Mouse (Mus musculus) Patski (cell line): ENCODE measurements around the gene Pphln1. TPM values are rescaled to one million over a fixed set of nuclear protein-coding genes. Genes with fewer than 3 reads are reported as not detected.
"Not testable (repeated sequence)": the region's sequence is repeated elsewhere in the genome, so short reads cannot be mapped to it uniquely, and the experiment has no call there.

Experiments used
- ATAC-seq: fragments of 100-300 bp; one replicate; pipeline ENCODE4 v1.8.0; 2021
- CTCF ChIA-PET: fragments of 350-600 bp; sonication (Branson Sonifier 250); formaldehyde crosslinking; loops from one replicate; lab custom pipeline; 2022; ENCODE audit warnings: inconsistent platforms; lab: Charles Lee
- POLR2A ChIA-PET: fragments of 350-600 bp; sonication (Branson Sonifier 250); formaldehyde crosslinking; loops from one replicate; lab custom pipeline; 2022; ENCODE audit warnings: antibody characterized with exemption, inconsistent platforms; lab: Charles Lee
- DNase-seq: peaks from one replicate; pipeline ENCODE4 v3.0.0-alpha.2; 2011; ENCODE audit warnings: low read depth, low spot score
- H3K27me3 ChIP-seq: fragments of 371-371 bp; one replicate; pipeline ENCODE4 v1.5.1; 2021
- CTCF ChIP-seq: fragments of 100-300 bp; IDR thresholded peaks from one replicate; pipeline ENCODE4 v1.5.1; 2021
- in situ Hi-C: fragments of 300-500 bp; cut with MboI; formaldehyde crosslinking; loops from 3 replicates; pipeline ENCODE4 v1.11.1; 2018; ENCODE audit warnings: low pct_unique_long_range_greater_than_20kb, mixed read lengths
- polyA plus RNA-seq: library from polyadenylated mRNA; unstranded; gene quantifications from one replicate; pipeline ENCODE4 v1.2.3, GENCODE M21; 2021

Pphln1 gene
- polyA plus RNA-seq, result 36.9 TPM

DNA sequence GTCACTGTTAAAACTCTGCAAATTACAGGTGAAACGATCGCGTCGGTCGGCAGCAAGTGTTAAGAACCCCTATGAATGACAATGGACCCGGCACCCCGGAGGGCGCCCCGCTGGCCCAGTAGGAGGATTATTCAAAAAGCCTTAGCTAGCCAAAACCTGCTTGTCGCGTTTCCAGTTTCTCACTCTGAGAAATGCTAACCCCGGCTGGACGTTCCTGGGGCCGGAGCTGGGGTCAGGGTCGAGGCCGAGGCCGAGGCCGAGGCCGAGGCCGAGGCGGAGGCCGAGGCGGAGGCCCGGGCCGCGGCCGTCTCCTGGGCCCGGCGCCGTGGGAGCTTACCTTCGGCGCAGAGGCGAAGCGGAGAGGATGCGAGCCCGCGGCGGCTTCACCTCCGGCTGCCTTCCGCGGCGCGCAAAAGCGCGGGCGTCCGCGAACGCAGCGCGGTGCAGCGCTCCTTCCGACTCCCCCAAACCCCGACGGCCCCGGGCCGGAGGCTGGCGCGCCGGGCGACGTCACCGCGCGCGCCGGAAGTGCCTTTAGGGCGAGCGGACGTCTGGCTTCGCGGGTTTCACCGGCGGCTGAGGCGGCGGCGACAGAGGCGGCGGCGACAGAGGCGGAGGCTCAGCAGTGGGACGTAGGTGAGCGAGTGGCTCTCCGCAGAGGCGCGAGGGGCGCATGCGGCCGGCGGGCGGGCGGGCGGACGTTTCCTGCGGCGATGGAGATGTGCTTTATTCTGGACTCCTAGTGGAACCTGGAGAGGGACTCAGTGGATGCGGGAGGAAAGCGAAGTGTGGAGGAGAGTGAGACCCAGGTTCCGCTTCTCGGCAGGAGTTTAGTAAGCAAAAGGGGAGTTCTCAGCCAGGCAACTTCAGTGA lies at the start of gene Pphln1, which contains the start of gene Zcrb1:
Gene Pphln1 (plus strand): TSS at position 525 of the 873 bp plus-strand sequence.
Gene Zcrb1 (minus strand): TSS at position 509 of the 873 bp plus-strand sequence.
- no peaks in the 10 kb centered on the region for H3K27me3 ChIP-seq
- no peak for TF ChIP-seq CTCF
- CTCF ChIA-PET, result interaction anchor here (1.6 kb wide), 1 partner anchor 14 kb away, joined by 4 read pairs; no protein-coding TSS in a partner anchor
- ATAC-seq, result peak; percentile 88
- in situ Hi-C loops, result no loop called here
- POLR2A ChIA-PET, result no interaction called here
- no peak for DNase-seq

DNA sequence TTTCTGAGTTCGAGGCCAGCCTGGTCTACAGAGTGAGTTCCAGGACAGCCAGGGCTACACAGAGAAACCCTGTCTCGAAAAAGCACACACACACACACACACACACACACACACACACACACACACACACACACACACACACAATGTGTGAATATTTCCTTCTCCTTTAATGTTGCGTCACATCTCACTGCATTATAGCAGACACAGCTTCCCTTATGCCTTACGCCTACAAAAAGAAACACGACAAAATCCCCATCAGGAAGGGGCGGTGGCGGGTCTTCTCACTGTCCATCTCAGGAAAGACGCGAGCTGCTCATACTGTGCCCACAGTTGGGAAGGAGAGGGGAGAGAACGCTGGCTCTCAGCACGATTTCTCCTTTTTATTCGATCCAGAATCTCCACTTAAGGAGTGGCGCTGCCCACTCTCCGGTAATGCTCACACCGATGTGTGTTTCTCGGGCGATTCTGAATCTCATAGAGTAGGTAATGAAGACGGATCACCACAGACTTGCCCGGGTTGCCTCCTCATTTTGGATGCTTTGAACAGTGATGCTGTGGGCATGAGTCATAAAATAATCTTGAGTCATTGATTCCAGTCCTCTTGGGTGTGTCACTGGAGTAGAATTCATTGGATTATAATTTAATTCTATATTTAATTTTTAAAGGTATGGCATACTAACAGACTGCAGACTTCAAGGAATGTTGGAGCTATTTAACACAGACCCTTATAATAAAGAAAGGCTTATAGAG lies 39.6 kb upstream of the Pphln1 start:
- in situ Hi-C loops, result no loop called here
- CTCF ChIA-PET, result no interaction called here
- no peaks in the 10 kb centered on the region for H3K27me3 ChIP-seq
- no peak for TF ChIP-seq CTCF
- POLR2A ChIA-PET, result no interaction called here
- ATAC-seq (no peak), DNase-seq (no peak)

DNA sequence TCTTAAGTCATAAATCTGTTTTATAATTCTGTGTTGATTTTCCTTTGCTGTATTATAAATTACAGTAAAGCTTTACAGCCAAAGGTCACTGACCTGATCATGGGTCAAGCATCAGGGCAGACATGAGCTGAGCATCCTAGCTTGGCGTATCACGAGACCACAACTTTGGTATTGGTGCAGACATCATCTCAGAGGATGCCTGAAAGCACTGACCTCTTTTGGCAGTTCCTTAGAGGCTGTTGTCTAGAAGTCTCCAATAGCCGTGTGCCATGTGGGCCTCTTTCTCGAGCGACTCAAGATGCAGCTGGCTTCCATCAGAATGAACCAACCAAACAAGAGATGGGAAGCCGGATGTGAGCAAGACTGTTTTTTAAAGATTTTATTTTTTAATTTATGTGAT lies 32.6 kb upstream of the Pphln1 start:
- H3K27me3 ChIP-seq, result no peaks in the 10 kb centered on the region
- ATAC-seq, result no peak
- TF ChIP-seq CTCF, result no peak
- DNase-seq, result no peak
- POLR2A ChIA-PET, result no interaction called here
- in situ Hi-C loops, result no loop called here
- CTCF ChIA-PET, result no interaction called here

DNA sequence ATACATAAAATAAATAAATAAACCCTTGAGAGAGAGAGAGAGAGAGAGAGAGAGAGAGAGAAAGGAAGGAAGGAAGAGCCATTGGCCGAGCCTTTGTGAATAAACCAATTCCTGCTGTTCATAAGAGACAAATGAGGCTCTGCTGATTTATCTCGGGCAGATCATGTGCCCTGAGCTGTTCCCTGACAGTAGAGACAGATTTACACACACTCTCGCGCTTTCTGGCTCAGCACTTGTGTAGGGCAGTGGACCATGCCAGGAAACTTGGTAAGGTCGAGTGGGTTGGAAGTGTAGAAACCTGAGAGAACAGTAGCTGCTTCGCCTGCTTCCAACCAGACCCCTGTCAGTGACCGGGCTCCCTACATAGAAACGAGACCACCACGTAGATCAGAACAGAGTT lies 29.6 kb upstream of the Pphln1 start:
- ATAC-seq, result peak; percentile 60
- TF ChIP-seq CTCF, result no peak
- CTCF ChIA-PET, result interaction anchor here (1.3 kb wide), 1 partner anchor 23 kb away, joined by 3 read pairs; no protein-coding TSS in a partner anchor
- in situ Hi-C loops, result no loop called here
- POLR2A ChIA-PET, result no interaction called here
- H3K27me3 ChIP-seq, result no peaks in the 10 kb centered on the region
- DNase-seq, result no peak

DNA sequence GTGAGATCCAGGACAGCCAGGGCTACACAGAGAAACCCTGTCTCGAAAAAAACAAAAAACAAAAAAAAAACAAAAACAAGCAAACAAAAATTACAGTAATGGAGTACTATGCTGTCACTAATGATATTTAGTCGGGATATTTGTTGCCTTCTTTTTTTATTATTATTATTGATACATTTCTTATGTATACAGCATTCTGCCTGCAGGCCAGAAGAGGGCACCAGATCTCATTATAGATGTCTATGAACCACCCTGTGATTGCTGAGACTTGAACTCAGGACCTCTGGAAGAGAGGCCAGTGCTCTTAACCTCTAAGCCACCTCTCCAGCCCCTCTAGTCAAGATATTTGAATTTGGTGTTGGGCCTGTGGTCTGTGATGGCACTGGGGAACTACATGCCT lies 26.3 kb upstream of the Pphln1 start:
- no peak for ATAC-seq
- POLR2A ChIA-PET, result no interaction called here
- DNase-seq, result no peak
- CTCF ChIA-PET, result interaction anchor here (1.1 kb wide), 1 partner anchor 11 kb away, joined by 3 read pairs; no protein-coding TSS in a partner anchor
- H3K27me3 ChIP-seq, result no peaks in the 10 kb centered on the region
- in situ Hi-C loops, result no loop called here
- peak; percentile 44 for TF ChIP-seq CTCF

DNA sequence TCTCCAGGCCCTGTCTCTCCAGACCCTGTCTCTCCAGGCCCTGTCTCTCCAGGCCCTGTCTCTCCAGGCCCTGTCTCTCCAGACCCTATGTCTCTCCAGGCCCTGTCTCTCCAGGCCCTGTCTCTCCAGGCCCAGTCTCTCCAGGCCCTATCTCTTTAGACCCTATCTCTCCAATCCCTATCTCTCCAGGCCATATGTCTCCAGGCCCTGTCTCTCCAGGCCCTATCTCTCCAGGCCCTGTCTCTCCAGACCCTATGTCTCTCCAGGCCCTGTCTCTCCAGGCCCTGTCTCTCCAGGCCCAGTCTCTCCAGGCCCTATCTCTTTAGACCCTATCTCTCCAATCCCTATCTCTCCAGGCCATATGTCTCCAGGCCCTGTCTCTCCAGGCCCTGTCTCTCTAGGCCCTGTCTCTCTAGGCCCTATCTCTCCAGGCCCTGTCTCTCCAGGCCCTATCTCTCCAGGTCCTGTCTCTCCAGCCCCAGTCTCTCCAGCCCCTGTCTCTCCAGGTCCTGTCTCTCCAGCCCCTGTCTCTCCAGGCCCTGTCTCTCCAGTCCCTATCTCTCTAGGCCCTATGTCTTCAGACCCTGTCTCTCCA lies 25.5 kb upstream of the Pphln1 start:
- CTCF ChIA-PET, result interaction anchor here (1.1 kb wide), 1 partner anchor 11 kb away, joined by 3 read pairs; no protein-coding TSS in a partner anchor
- H3K27me3 ChIP-seq, DNase-seq, POLR2A ChIA-PET, ATAC-seq, in situ Hi-C loops: not testable (repeated sequence)

DNA sequence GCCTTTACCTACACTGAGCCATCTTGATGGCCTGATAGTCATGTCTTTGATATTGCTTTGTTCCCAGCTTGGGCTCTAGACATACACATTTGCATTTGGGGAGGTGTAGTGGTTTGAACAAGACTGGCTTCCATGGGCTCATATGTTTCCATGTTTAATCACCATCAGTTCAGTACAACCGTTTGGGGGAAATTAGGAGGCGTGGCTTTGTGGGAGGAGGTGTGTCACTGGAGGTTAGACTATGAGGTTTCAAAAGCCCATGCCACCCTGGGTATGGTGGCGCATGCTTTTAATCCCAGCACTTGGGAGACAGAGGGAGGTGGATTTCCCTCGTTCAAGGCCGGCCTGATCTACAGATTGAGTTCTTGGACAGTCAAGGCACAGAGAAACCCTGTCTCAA lies 22.5 kb upstream of the Pphln1 start:
- in situ Hi-C loops, result no loop called here
- DNase-seq (no peak), ATAC-seq (no peak)
- no peaks in the 10 kb centered on the region for H3K27me3 ChIP-seq
- POLR2A ChIA-PET, result no interaction called here
- no peak for TF ChIP-seq CTCF
- CTCF ChIA-PET, result no interaction called here

DNA sequence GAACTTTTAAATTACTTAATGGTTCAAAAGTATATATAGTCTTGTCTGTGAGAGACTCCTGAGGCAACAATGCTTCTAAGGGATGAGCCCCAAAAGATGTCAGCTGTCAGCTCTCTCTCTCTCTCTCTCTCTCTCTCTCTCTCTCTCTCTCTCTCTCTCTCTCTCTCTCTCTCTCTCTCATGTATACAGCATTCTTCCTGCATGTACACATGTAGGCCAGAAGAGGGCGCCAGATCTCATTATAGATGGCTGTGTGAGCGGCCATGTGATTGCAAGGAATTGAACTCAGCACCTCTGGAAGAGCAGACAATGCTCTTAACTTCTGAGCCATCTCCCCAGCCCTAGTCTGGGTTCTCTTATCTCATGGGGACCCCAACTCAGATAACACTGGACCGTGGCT lies 19.0 kb upstream of the Pphln1 start:
- ChIA-PET CTCF (no interaction called here), POLR2A (no interaction called here)
- DNase-seq (no peak), ATAC-seq (no peak)
- in situ Hi-C loops, result no loop called here
- no peaks in the 10 kb centered on the region for H3K27me3 ChIP-seq
- peak; percentile 61 for TF ChIP-seq CTCF

DNA sequence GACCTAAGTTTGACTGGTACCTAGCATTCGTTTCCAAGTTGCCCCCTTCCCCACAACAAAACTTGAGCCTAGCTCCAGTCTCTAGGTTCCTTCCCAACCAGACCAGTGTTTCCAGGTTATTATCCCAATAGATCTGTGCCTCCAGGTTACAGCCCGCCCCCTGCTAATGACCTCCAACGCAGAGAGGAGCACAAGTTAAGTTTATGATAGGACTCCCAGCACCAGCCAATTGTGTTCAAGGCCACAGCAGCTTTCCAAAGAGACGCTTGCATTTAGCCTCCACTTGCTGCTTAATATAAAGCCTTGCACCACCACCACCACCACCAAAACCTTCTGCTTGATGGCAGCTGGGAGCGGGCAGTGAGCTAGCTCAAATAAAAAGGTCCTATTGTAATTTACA lies 16.8 kb upstream of the Pphln1 start:
- POLR2A ChIA-PET, result no interaction called here
- ATAC-seq, result no peak
- in situ Hi-C loops, result no loop called here
- no peak for TF ChIP-seq CTCF
- DNase-seq, result no peak
- CTCF ChIA-PET, result no interaction called here
- no peaks in the 10 kb centered on the region for H3K27me3 ChIP-seq

DNA sequence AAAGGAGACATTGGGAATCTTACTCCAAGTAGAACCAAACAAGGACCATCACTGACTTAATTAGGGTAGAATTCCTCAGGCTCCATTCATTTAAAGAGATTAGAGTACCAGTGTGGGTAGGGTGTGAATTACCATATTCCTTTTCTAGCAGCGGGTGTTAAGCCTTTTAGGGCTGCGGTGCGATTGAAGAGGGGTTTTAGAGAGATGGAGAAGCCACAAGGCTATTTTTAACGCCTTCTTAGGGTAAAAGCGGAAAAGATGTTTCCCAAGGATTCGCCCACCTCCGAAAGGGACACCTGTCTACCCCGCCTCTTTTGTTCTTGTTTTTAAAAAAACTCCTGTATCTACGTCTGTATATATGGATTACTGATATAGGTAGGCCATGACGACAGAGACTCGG lies 881 bp upstream of the Pphln1 start:
- ChIA-PET CTCF (no interaction called here), POLR2A (no interaction called here)
- DNase-seq (no peak), ATAC-seq (no peak)
- in situ Hi-C loops, result no loop called here
- no peak for TF ChIP-seq CTCF
- no peaks in the 10 kb centered on the region for H3K27me3 ChIP-seq
